Mouse (Mus musculus): ENCODE data around the gene Itih2.
A peak's percentile ranks its signal among the peaks of the same experiment; 100 is the strongest.

The Itih2 gene

GRCm38 (mm10) chr2:10131296-10131695 lies at the start of gene Itih2:
TSS of gene Itih2 (minus strand) at chr2:10131396.
- DNase-seq (ENCODE audit: low spot score) = no peak

DNA sequence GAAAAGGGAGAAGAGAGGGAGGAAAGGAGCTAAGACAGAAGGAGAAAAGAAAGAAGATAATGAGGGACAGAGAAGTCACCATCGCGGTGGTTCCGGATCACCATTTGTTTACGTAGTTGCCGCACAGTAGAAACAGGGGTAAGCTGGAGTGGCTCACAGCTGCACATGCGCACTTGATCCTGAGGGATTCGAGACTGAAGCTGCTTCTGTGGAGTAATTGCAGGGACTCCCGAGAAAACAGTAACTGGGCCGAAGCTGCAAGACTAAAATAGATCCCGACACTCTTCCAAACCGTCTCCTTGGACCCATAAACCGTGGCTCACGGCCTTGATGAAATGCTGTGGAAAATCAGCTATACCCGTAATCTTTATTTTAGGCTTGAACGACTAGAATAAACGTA lies 38.8 kb upstream of the Itih2 start:
- no peak for DNase-seq (ENCODE audit: low spot score)

GRCm38 (mm10) chr2:10168016-10168415 lies 36.8 kb upstream of the Itih2 start:
- DNase-seq (ENCODE audit: low spot score) = no peak

GRCm38 (mm10) chr2:10167283-10167682 lies 36.1 kb upstream of the Itih2 start:
- DNase-seq (ENCODE audit: low spot score) = no peak

DNA sequence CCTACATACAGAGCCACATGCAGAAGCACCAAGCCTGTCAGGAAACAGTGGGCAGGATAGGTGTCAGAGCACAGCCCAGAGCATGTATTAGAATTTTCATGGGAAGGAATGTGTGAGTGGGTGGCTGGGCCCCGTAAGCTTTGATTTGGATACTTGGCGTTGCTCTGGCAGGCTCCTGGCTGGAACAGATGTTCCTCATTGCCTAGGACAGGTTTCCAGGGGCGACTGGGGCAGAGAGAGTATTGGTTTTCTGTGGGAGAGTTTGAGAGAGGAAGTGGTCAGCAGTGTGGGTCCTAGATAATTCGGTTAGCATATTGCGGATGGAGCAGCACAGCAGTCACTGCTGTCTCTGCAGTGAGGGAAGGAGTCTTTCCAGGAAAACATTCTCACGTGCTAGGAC lies 35.4 kb upstream of the Itih2 start:
- no peak for DNase-seq (ENCODE audit: low spot score)

GRCm38 (mm10) chr2:10162011-10162410 lies 30.8 kb upstream of the Itih2 start:
- DNase-seq (ENCODE audit: low spot score) = no peak

DNA sequence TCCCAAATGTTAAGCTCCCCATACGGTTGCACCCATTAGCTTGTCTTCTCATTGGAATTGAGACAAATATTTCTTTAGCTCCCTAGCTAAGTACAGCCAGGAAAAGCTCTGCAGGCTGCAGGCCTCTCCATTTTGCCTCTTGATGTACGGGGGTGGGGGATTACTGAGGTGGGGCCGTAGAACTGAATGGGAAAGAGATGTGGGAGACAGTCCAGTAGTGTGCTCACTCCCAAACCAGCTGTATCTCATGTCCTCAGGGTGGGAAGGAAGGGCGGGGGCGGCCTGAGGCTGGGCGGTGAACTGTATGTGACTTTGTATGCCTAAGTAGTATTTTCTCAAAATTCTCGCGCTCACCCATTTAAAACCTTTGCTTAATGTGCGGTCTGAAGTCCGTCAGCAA lies 26.0 kb upstream of the Itih2 start:
- DNase-seq (ENCODE audit: low spot score) = no peak

DNA sequence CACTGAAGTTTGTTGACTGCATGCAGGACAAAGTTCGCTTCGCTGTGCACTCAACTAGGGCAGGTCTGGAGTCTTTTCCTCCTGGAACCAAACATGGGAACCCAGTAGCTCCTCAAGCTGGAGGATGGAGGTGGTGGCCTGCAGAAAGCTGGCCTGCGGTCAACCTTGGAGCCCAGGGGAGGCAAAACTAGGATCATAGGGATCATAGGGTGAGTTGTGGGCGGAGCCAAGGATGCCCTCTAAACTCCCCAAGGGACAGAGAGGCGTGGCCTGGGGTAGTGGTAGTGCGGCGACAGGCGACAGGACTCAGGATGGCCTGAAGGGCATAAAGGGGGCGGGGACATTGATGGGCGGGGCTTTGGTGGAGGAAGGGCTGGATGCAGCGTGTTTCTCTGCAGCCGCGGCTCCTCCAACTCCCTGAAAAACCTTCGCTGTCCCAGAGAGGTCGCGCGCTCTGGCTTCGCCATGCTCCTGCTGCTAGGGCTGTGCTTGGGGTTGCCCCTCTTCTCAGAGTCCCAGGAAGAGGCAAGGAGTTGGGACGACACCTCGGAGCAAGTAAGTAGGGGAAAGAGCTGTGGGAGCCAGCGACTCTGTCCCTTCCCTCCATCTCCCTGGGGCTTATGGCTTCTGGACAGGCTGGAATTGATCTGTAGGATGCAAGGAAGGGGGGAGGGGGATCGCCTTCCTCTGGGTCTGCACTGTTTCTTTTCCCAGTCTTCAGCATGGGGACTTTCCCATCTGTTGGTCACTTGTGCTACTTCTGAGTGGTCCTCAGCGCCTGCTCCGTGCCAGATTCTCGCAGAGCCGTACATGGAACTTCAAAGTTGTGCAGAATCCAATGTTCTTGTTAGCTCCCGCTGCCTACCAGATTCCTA lies 22.2 kb upstream of the Itih2 start, which contains the start of gene Itih5:
Gene Itih5 (plus strand): TSS at position 371 of the 875 bp plus-strand sequence.
- DNase-seq (ENCODE audit: low spot score) = peak; percentile 82

DNA sequence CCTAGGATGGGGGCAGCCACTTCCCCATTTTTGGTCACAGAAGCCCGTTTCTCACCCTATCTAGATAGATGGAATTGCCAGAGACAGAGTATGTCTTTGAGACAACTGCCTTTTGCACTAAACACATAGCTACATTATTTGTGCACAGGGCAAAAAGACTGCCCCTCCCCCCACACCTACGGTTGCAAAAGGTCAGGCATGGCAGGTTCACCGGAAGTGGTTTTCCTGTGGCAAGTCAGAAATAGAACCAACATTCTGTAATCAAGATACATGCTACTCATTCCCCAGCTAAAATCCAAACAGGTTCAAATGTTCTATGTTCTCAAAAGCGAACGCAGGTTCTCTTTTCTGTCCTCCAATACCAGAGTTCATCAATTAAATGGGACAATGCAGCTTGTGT lies 21.4 kb upstream of the Itih2 start:
- DNase-seq (ENCODE audit: low spot score) = no peak

- DNase-seq (ENCODE audit: low spot score) = no peak
These were observed 16.0 kb upstream of the Itih2 start for GRCm38 (mm10) chr2:10147176-10147575.

- no peak for DNase-seq (ENCODE audit: low spot score)
These were observed 14.3 kb upstream of the Itih2 start for GRCm38 (mm10) chr2:10145514-10145913.

DNA sequence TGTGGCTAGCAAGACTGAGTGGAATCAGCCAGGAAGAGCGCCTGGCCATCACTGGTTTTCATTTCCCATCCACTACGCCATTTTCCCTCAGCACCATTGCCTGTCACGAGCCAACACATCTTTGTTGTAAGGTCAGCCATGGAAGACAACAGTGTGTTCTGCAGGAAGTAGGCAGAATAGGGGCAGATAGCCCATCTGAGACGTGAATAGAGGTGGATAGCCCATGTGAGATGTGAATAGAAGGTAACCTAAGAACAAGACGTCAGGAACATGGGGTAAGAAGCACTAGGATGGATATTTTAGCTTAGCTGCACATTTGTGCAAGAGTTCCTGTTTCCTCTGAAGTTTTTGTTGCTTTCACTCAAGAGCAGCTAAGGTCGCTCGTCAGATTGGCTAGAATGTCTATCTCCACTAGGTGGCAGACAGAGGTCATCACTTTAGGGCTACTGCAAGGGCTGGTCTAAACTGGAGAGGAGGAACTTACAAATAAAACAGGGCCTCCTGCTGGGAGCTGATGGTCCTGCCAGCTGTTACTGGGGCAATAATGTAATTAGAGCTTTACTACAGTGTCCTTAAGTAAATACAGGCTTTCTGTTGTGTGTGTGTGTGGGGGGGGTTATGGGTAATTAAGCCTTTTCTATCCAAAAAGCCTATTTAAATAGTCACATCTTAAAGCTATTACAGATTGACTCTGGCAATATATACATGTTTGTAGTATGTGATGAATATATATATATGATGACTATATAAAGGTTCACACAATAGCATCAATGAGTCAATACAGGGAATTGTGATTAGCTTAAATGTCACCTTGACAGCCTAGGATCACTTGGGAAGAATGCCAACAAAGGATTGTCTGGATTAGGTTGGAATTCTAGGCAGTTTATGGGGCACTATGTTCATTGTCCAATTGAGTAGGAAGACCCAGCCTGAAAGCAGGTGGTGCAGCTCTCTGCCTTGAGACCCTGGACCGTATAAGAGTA lies 11.6 kb upstream of the Itih2 start:
- peak; percentile 73 for DNase-seq (ENCODE audit: low spot score)

- no peak for DNase-seq (ENCODE audit: low spot score)
These were observed 9.3 kb upstream of the Itih2 start for GRCm38 (mm10) chr2:10140456-10140855.

DNA sequence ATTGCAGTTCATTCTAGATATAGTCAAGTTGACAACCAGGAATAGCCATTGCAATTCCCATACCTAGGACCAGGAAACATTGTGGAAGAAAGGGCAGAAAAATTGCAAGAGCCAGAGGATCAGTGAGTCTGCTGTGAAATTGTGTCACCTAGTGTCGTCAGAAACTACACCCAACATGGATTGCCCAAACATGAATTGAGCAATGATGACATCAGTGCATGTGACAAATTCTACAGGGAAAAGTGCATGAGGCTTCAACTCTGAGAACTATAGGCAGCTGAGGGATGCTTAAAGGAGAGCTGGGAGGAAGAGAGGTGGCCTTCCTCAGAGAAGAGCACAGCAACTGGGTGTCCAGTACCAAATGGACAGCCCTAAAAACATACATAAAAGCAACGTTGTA lies 6.1 kb upstream of the Itih2 start:
- DNase-seq (ENCODE audit: low spot score) = no peak

DNA sequence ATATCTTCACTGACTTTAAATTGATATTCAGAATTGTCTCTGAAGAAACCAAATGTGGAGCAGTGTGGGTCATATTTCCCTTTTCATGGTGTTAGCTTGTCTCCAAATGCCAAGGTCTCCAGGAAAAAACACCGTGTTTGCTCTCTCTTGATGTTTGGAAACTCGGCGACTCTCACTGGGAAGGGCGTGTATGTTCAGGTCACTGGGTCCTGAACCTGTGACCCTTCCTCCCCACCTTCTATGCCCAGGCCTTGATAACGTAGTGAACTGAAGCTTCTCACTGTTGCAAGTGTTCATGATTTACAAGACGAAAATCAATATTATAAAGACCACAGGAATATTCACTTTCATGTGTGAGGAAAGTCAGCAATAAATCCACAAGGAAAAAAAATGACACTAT lies 2.7 kb upstream of the Itih2 start:
- DNase-seq (ENCODE audit: low spot score) = no peak

- no peak for DNase-seq (ENCODE audit: low spot score)
These were observed 932 bp upstream of the Itih2 start for GRCm38 (mm10) chr2:10132128-10132527.

DNA sequence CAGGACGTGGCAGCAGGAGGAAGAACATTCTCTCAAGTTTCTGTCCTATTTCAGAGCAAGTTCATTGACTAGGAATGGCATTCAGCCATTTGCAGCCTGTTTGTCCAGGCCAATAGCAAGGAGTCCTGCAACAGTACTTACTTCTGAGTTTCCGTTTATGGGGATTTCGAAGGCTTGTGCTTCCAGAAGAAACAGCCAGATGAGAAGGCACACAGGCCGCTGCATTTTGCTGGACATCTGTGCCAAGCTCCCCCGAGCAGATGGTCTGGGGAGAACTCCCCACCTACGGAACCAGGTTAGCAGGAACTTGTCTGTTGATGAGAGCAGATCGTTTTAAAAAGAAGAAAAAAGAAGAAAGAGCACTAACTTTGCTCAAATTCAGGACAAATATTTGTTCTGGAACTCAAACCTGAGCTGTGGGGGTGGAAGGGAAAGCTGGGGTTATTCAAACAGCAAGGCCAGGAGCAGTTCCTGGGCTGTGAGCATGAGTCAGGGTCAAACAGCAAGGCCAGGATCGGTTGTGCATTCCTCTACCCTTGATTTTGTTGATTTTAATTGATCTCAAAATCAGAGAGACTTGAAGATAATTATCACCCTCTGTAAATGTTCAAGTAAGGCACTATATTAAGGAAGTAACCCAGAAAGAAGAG lies 730 bp downstream of the Itih2 start:
- no peak for DNase-seq (ENCODE audit: low spot score)

DNA sequence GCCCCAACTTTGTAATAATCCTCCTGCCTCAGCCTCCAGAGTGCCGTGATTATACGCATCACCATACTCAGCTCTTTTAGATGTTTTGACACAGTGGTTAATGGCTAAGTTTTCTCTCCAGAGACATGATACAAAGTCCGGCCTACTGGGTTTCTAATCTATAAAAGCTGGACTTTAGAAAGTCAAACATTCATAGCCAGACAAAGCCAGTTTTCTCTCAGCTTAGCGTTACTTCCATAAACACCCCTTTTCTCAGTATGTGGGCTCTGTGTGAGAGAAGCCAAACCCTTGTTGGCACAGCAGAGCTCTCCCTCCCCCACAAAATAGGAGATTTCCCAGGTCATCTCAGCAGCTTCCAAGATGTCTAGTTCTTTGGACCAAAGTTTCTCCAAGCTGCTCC lies 2.6 kb downstream of the Itih2 start:
- no peak for DNase-seq (ENCODE audit: low spot score)

- no peak for DNase-seq (ENCODE audit: low spot score)
These were observed 3.7 kb downstream of the Itih2 start for GRCm38 (mm10) chr2:10127471-10127870.

GRCm38 (mm10) chr2:10126122-10126521 lies 5.1 kb downstream of the Itih2 start:
- DNase-seq (ENCODE audit: low spot score) = no peak

- DNase-seq (ENCODE audit: low spot score) = no peak
These were observed 9.4 kb downstream of the Itih2 start for GRCm38 (mm10) chr2:10121826-10122225.

- no peak for DNase-seq (ENCODE audit: low spot score)
These were observed 11.9 kb downstream of the Itih2 start for GRCm38 (mm10) chr2:10119276-10119675.

All from testis, postnatal 10 days (tissue).